Mouse (Mus musculus) right cerebral cortex, postnatal 4 days (tissue): ENCODE results near the gene Apol6.

Source experiments
- DNase-seq: peaks from one replicate; pipeline ENCODE4 v3.0.0-alpha.2; 2022

Apol6 gene

DNA sequence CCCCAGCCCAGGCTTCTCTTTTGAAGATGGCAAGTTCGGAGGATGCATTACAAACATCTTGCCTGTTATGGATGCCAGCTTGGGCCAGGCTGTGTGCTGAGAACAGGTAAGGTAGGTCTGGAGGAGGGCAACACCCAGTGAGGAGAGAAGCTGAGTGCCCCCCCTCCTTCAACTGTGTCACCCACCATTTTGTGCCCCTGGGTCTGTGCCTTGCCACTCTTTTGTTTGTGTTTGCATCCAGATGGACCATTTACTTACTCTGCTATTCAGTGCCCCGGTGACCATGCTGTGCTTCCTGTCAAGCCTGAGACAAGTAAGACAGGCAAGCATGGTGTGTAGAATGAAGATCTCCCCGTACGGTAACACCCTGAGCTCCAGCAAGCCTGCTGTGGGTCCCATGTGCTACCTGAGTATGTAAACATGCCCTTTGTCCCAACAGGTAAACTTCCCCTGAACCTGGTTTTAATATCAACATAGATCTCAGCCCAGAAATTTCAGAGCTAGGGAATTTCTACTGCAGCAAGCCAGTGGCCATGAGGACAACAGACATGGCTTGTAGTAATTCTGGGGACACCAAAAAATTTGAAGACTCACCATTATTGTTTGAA is 28.1 kb downstream of the Apol6 start:
- no peak for DNase-seq

DNA sequence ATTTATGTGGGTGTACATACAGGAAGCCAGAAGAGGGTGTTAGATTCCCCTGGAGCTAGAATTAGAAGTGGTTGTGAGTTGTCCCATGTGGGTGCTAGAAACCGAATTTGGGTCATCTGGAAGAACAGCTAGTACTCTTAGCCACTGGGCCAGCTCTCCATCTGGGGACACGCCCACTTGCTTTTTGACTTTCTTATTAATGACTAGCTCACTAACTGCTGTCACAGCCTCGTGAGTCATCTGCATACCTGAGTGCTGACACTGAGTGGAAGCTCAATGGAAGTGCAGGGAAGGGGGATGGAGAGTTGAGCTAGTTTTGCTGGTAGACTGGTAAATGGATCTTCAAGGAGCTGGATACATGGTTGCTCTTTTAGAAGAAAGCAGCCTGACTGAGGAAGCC is 32.0 kb downstream of the Apol6 start:
- DNase-seq: no peak

DNA sequence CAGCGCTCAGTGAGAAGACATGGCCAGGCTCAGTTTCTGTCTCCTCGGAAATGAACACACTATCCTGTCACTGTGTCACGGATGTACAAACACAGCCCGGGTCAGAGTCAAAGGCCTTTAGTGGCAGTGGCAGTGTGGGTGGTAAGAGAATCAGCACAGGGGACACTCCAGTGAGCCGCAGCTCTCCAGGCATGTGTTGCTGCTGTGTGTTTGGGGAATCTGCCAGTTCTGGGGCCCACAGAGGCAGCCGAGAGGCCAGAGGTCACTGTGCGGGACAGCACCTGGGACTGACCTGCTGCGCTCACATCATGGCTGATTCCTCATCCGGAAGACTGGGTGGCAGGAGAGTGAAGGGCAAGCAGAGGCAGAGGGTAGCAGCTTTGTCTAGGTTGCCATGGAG is 33.4 kb downstream of the Apol6 start:
- no peak for DNase-seq

DNA sequence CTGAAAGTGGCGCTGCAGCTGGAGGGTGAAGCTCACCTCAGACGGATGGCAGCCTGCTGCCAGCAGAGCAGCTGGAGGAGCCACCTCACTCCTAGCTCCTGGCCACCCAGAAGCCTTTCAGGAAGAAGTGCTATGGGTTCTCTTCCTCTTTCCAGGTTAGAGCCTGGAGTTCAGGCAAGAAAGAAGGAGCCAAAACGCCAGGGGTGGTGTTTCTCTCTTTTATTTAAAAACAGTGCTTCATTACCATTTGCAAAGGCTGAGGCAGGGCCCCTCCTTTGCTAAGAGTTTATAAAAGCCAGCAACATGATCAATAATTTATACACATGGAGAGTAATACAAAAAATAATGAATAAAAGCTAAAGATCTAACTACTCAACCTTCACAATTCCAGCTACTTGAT is 34.3 kb downstream of the Apol6 start:
- no peak for DNase-seq

DNA sequence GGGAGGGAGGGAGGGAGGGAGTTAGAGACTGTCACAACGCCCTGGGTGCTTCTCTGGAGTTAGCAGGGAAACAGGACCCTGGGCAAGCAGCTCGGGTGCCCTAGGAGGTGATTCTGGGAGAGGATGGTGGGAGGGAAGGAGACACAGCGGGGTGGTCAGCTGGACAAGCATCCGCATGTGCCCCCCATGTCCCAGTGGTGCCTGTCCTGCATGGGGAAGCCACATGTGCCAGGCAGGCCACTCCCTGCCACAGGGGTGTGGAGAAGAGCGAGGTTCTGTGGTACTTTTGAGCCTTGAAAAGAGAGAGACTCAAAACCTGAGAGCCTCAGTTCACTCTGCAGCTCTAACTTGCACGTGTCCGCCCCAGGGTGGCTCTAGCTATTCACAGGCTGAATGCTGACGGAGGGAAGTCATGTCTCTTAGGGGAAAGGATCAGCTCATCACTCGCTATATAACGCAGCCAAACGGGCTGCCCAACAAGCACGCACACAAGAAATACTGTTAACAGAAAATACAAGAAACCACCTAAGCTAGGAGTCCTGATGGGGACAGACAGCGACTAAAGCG is 34.8 kb downstream of the Apol6 start:
- DNase-seq: no peak

DNA sequence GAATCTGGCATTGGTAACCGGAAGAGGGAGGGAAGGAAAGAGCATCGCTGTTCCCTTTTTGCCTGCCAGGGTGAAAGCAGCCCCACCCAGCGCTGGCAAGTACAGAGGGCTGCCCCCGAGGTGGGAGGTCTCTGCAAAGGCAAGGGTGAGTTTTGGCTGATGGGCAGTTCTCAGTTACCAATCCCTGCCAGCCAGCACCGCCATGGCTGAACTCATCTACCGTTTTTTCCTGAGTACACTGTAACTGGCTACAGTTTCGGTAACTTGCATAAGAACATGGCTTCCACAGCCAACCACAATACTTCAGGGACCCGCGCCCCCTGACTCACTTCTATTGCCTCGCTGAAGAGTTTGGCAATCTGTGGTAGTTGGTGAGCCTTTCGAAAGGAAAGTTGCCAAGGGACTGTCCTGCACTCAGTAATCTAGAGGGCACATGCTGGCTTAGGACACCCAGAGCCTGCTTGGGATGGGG is 35.4 kb downstream of the Apol6 start:
- DNase-seq: no peak

DNA sequence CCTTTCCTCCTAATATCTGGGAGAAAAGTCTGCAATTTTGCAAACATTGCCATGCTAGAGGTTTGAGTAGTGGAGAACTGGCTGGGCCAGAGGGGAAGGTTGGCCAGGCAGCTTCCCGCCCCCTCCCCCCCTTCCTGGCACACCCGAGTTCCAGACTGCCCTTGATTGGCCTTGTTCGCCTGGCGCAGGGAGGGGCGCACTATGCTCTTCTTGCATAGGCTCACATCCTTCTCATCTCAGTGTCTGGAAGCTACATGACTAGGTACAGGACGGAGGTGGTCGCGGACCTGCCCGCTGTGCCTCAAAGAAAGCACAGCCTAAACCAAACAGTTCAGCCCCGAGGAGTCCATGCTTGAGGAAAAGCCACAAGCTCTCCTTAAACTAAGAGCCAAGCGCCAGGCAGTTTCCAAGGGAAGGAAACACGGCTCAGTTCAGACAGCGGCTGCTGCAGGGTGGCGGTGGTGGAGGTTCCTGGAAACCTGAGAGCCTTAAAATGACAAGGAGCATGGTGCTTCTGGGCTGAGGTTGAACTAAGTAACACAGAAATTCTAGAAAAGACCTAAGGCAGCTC is 36.2 kb downstream of the Apol6 start:
- DNase-seq: no peak

DNA sequence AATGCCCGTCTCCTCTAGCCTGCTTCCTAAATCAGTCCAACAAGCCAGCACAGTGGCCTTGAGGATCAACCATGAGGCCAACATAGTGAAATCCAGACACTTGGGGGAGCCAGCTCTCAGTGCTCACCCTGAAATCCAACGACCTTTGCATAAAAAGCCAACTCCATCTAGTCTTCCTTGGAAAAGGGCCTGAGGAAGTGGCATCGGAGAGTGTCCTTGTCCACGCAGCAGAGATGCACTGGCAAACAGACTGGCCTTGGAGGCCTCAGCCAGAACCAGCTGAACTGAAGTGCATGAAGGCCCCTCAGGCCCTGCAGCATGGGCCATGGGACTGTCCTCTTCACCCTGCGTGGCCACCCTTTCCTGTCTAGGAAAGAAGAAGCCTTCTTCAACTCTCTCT is 36.9 kb downstream of the Apol6 start:
- no peak for DNase-seq

DNA sequence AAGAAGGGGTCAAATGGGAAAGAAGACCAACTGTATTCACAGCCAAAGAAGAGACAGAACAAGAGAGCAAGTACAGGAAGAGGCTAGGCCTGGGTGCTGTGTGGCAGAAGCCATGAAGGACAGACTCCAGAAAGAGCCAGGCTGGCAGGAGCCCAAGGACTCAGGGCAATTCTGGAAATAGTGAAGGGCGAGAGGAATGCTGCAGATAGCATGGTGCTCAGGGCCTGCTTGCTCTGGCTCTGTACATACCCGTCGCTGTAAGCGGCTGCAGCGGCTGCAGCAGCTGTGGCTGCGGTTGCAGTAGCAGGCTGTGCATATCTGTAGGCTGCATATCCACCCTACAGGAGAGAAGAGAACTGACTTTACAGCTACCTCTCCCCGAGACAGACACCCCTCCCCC is 41.3 kb downstream of the Apol6 start:
- DNase-seq: no peak

DNA sequence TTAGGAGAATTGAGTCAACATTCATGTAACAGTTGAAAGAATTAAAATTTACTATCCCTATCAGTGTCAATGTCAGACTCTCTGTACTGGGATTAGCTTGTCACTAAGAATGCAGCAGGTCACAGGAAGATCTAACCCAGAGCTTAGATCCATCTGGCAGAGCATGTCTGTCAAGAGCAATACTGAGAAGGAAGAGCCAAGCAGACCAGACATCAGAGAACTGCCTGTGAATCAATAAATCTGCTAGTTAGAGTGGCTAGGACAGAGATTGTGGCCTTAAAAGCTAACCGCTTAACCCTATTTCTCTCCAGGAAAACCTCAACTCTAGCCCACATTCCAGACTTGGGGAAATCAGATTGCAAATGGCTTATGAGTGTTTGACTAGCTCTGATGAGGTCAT is 42.0 kb downstream of the Apol6 start:
- DNase-seq: no peak

DNA sequence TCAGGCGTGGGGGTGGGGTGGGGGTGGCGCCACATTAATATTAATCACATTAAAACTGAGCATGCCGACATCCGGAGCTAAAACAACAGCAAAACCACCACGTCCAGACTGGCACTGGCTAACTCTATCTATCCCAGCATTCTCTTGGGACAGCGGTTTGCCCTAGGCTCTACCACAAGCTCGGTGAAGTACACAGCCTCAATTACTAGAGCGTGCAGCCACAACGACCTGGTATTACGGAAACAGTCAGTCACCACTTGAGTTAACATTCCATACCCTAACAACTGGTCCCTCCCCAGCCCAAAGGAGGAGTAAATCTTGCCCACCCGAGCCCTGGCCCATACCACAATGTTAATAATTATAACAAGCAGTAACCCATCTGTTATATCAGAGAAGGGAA is 44.7 kb downstream of the Apol6 start:
- DNase-seq: no peak

DNA sequence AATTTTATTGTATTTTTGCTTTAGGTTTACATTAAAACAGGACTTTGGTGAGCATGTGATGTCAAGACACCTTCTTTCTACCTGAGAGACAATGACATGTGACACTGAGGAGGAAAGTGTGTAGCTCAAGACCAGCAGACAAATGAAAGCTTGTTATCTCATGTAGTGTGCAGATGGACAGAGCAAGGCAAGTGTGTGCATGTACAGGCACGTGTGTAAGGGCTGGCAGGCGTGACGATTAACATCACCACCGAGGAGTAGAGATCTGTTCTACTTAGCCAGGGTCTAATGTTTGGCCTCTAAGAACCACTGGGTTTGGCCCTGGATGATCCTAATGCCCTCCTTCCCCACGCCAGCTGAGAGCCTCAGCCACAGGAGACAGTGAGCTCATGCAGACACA is 46.0 kb downstream of the Apol6 start:
- no peak for DNase-seq

DNA sequence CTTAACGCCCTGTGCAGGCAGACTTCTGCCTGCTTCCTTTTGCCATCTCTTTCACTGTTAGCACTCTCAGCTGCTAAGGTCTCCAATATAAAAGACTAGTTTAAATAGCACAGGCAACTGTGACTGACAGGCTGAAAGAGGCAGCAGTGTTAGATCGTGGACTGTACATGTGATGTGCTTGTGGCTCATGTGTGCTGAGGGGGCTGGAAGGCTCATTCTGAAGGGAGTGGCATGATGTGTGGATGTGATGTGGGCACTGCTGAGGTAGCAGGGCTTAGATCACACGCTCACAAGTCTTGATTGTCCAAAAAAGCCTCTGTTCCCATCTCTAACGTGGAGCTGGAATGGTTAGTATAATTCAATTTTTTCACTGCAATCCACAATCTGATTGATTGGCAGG is 46.9 kb downstream of the Apol6 start:
- DNase-seq: no peak

DNA sequence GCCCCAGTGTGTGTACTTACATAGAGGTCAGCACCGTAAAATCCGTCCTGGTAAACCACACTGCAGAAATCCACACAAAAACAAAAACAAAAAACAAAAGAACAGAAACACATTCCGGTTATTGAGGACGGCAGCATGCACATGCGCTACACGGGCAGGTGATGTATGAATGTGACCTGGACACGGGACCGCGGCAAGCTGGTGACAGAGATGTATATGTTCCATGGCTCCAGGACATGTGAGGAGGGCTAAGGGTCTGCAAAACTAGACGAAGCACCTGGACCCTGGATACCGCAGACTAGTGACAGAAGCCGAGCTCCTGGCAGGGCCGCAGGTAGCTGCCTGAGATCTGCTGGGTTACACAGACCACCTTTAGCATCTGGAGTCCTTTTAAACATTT is 49.9 kb downstream of the Apol6 start:
- DNase-seq: no peak

DNA sequence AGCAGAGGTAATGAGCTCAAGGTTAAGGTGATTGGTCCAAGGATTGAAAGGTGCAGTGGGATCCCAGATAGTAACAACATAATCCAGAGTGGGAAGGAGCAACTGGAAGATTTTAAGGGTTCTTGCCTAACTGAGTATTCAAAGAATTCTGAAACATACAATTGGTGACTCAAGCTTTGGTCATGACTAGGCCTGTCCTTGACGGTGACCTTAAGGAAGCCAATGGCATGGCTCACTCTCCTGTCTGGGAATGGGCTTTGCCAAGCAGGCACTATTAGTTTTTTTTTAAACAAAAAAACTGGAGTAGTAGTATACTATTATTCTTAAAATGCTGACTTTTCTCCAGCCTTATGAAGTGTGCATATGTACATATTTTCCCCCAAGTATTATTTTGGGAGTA is 50.7 kb downstream of the Apol6 start:
- no peak for DNase-seq

DNA sequence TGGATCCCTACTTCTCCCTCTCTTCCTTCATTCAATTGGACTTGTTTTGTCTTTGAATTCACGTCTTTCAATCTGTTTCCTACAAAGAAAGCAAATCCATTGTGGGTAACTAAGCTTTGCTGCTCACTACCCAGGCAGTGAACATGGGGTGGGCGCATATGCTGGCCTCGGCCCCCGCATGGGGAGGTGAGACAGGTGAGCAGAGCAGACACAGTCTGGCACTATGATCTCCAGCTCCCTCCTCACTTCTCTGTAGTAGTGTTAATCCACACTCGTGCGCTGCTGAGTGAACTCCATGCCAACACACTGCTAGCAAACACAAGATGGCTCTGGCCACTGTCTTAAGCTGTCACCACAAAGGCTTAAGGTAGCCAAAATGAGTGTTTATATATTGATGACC is 52.8 kb downstream of the Apol6 start:
- DNase-seq: no peak

DNA sequence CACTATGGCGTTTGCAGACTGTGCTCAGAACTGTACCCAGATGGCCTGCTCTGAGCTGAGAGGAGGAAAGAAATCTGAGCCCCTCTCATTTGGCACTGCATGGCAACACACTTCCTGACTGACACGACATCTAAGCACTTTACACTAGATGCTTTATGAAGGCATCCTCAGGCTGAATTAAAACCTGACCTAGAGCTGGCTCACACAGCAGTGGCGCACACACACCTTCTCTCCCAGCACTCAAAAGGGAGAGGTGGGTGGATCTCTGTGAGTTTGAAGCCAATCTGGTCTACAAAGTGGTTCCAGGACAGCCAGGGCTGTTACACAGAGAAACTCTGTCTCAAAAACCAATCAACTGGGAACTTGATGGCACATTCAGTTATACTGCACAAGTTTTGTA is 55.2 kb downstream of the Apol6 start:
- DNase-seq: no peak

DNA sequence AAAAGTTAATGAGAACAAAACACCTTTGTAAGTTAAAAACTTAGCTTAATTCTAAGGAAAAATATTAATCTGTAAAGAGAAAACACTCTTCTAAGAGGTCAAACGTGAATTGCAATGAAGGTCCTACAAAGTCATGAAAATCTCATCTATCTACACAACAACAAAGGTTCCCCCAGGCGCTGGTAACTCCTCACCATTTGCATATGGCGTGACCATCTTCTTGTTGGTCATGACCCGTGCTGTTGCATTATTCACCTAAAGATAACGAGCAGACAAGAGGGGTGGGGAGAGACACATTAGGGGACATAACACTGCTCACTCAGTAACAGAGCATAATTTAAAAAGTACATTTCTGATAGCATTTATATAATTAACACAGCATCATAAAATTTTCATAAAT is 58.2 kb downstream of the Apol6 start:
- DNase-seq: no peak

DNA sequence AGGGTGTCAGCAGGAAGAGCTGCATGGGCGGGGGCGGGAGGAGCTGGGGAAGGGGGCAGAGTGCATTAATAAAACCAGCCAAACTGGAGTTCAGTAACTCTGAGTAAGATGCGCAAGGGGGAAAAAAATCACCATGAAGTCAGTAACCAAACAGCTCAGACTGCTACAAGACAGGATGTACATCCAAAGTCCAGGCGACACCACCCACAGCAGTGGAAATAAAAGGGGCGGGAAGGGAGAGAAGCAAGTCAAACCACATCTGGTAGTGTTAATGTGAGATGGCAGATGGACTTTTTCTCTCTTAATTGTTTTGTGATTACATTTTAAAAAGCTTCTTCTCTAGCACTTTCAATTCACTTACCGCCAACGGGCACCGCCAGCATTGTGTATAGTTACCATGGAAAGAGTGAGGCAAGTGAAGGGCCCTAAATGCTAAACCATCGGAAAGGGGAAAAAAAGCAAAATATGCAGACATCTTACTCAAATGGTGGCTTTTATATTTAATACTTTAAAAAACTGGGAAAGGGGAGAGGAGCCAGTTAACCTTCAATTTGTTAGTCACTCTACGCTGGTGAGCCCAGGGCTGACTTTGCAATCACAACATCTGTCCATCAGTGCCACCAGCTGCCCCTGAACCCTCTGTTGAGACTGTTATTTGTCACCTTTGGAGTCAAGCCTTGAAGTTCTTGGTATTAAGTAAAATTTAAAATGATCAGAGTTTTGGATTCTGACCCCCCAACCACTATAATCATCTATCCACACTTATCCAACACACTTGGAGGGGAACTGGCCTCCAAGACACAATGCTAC is 60.0 kb downstream of the Apol6 start:
- no peak for DNase-seq

DNA sequence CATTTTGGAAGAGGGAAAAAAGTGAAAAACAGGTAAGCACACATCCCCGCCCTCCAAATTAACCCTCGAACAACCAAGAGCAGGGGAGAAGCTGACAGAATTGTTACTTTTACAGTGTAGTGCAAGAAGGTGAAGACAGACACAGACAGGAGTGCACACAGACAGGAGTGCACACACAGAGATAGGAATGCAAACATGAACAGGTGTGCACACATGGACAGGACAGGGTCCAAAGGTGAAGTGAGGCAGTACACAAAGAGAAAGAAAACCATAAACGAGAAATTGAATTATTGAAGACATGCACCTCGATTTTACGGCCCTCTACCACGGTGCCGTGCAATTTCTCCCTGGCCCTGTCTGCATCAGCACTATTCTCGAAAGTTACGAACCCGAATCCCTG is 60.7 kb downstream of the Apol6 start:
- no peak for DNase-seq
